Mouse (Mus musculus) hindbrain, embryonic 16.5 days (tissue): ENCODE results near the gene Krt33a. TPM values are rescaled to one million over a fixed set of nuclear protein-coding genes. Genes with fewer than 3 reads are reported as not detected.

Experiments
- ATAC-seq: fragments of 200-750 bp; cut with Nextera tagmentation; 2 replicates; pipeline ENCODE4 v1.8.0; 2017; ENCODE audit warnings: moderate TSS enrichment, moderate library complexity
- H3K27ac ChIP-seq: fragments of 300-500 bp; sonication (generic); 2 replicates; pipeline ENCODE4 v1.5.1; 2014; ENCODE audit warnings: low read depth, mild to moderate bottlenecking, control low read depth, low read length, moderate library complexity
- H3K27me3 ChIP-seq: fragments of 300-500 bp; sonication (generic); replicated peaks from 2 replicates; pipeline ENCODE4 v1.6.1; 2014; ENCODE audit warnings: low read length; ENCODE audit not compliant: control insufficient read depth, insufficient read depth
- H3K36me3 ChIP-seq: fragments of 300-500 bp; sonication (generic); 2 replicates; pipeline ENCODE4 v1.6.1; 2014; ENCODE audit warnings: mild to moderate bottlenecking, low read length, moderate library complexity, mixed read lengths; ENCODE audit not compliant: control insufficient read depth, insufficient read depth
- H3K4me1 ChIP-seq: fragments of 300-500 bp; sonication (generic); 2 replicates; pipeline ENCODE4 v1.6.1; 2014; ENCODE audit warnings: low read depth, low read length; ENCODE audit not compliant: control insufficient read depth, insufficient read depth
- H3K4me2 ChIP-seq: fragments of 300-500 bp; sonication (generic); 2 replicates; pipeline ENCODE4 v1.6.1; 2014; ENCODE audit warnings: mild to moderate bottlenecking, low read length, control low read depth, moderate library complexity
- H3K4me3 ChIP-seq: fragments of 300-500 bp; sonication (generic); 2 replicates; pipeline ENCODE4 v1.5.1; 2014; ENCODE audit warnings: mild to moderate bottlenecking, low read length, control low read depth, moderate library complexity
- H3K9ac ChIP-seq: fragments of 300-500 bp; sonication (generic); 2 replicates; pipeline ENCODE4 v1.6.1; 2014; ENCODE audit warnings: low read depth, mild to moderate bottlenecking, control low read depth, low read length, moderate library complexity
- H3K9me3 ChIP-seq: fragments of 300-500 bp; sonication (generic); 2 replicates; pipeline ENCODE4 v1.6.1; 2014; ENCODE audit warnings: mild to moderate bottlenecking, low read length, moderate library complexity; ENCODE audit not compliant: control insufficient read depth
- WGBS: fragments of 180-500 bp; shearing (Covaris S2); extraction: QIAGEN DNeasy Blood & Tissue Kit; methylation state at CpG from one replicate; pipeline ENCODE4 v1.1.7; 2014; 5-methylcytosine and 5-hydroxymethylcytosine counted together
- polyA plus RNA-seq: library from polyadenylated mRNA; unstranded; fragments of >200 nt; fragmentation: Nextera tagmentation; extraction: Ambion mirVana; gene quantifications from 2 replicates; pipeline ENCODE4 v1.2.1, GENCODE M21; 2015

The Krt33a gene
- not detected in 2 replicates for polyA plus RNA-seq

GRCm38 (mm10) chr11:100016112-100016511 lies at the start of gene Krt33a:
Gene Krt33a (minus strand): TSS chr11:100016212.
- ATAC-seq: no peak
- 85% methylated on average over 4 of the region's 4 CpGs for WGBS
- no peaks in the 10 kb centered on the region for H3K4me1 ChIP-seq
- no peaks in the 10 kb centered on the region for H3K27me3 ChIP-seq
- H3K36me3 ChIP-seq: no peaks in the 10 kb centered on the region
- H3K9me3 ChIP-seq: no peaks in the 10 kb centered on the region
- H3K4me3 ChIP-seq: no peak within 1 kb of the TSS
- H3K27ac ChIP-seq: no peak within 1 kb of the TSS
- no peak within 1 kb of the TSS for H3K9ac ChIP-seq
- no peak within 1 kb of the TSS for H3K4me2 ChIP-seq

DNA sequence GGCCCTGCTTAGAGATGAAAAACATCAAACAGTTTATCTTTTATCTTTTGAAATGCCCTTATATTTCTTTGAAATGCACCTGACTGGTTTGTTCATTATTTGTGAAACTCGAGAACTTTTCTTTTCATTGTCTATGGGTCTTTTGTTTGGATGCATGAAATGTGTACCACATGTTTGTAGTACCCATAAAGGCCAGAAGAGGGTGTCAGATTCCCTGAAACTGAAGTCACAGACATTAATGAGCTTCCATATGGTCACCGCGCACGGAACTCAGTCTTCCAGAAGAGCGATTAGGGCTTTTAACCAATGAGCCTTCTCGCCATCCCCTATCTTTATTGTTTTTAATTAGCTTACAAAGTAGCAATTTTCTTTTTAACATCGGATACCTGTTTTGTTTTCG lies 42.9 kb upstream of the Krt33a start:
- Histone ChIP-seq H3K4me1 (no peaks in the 10 kb centered on the region), H3K36me3 (no peaks in the 10 kb centered on the region), H3K9me3 (no peaks in the 10 kb centered on the region), H3K27ac (no peak overlapping the region), H3K4me2 (no peak overlapping the region), H3K4me3 (no peak overlapping the region), H3K27me3 (no peaks in the 10 kb centered on the region), H3K9ac (no peak overlapping the region)
- 69% methylated on average over 8 of the region's 8 CpGs for WGBS
- no peak for ATAC-seq

GRCm38 (mm10) chr11:100055686-100056655 lies 40.0 kb upstream of the Krt33a start:
- ATAC-seq: no peak
- no peaks in the 10 kb centered on the region for H3K9me3 ChIP-seq
- 79% methylated on average over 9 of the region's 9 CpGs for WGBS

GRCm38 (mm10) chr11:100050451-100050850 lies 34.4 kb upstream of the Krt33a start, which contains the start of gene Krt31:
Gene Krt31 (minus strand): TSS chr11:100050551.
- ATAC-seq: no peak
- Histone ChIP-seq H3K4me3 (no peak within 1 kb of the TSS), H3K4me2 (no peak within 1 kb of the TSS), H3K27me3 (no peaks in the 10 kb centered on the region), H3K9ac (no peak within 1 kb of the TSS), H3K9me3 (no peaks in the 10 kb centered on the region), H3K27ac (no peak within 1 kb of the TSS), H3K36me3 (no peaks in the 10 kb centered on the region), H3K4me1 (no peaks in the 10 kb centered on the region)
- WGBS: 83% methylated on average over 3 of the region's 3 CpGs

More at GRCm38 (mm10) chr11:100055686-100056655, 40.0 kb upstream of the Krt33a start:
- Histone ChIP-seq H3K4me3 (no peak overlapping the region), H3K27ac (no peak overlapping the region), H3K27me3 (no peaks in the 10 kb centered on the region), H3K4me2 (no peak overlapping the region), H3K9ac (no peak overlapping the region), H3K4me1 (no peaks in the 10 kb centered on the region), H3K36me3 (no peaks in the 10 kb centered on the region)

GRCm38 (mm10) chr11:100047193-100047592 lies 31.2 kb upstream of the Krt33a start:
- no peak for ATAC-seq
- WGBS: 87% methylated on average over 2 of the region's 2 CpGs
- no peak overlapping the region for H3K27ac ChIP-seq
- H3K4me3 ChIP-seq: no peak overlapping the region
- no peak overlapping the region for H3K4me2 ChIP-seq
- H3K9me3 ChIP-seq: no peaks in the 10 kb centered on the region
- no peak overlapping the region for H3K9ac ChIP-seq
- no peaks in the 10 kb centered on the region for H3K27me3 ChIP-seq
- no peaks in the 10 kb centered on the region for H3K4me1 ChIP-seq
- H3K36me3 ChIP-seq: no peaks in the 10 kb centered on the region

GRCm38 (mm10) chr11:100046303-100046866 lies 30.4 kb upstream of the Krt33a start:
- Histone ChIP-seq H3K4me3 (no peak overlapping the region), H3K27ac (no peak overlapping the region), H3K27me3 (no peaks in the 10 kb centered on the region), H3K9ac (no peak overlapping the region), H3K4me2 (no peak overlapping the region), H3K36me3 (no peaks in the 10 kb centered on the region), H3K9me3 (no peaks in the 10 kb centered on the region), H3K4me1 (no peaks in the 10 kb centered on the region)
- WGBS: 85% methylated on average over 6 of the region's 6 CpGs
- ATAC-seq: no peak

DNA sequence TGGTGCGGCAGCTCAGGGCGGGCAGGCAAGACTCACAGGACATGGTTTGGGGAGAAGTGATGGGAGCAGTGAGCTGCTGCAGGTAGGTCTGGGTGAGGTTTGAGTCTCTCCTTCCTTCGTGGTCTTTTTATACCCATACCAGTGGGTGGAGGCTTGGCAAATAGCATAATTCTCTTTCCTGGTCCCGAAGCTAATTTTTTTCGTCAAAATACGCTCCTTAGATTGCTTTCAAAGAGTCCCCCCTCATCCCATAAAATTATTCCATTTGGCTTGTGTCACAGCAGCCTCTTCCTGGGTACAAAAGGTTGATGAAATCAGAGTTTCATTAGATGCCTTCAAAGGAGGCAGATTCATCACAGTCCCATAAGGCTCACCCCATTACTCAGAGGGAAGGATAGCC lies 25.4 kb upstream of the Krt33a start, which contains the start of gene Krt34:
TSS of gene Krt34 (minus strand) at position 101 of the 400 bp plus-strand sequence.
- Histone ChIP-seq H3K4me3 (no peak within 1 kb of the TSS), H3K27ac (no peak within 1 kb of the TSS), H3K36me3 (no peaks in the 10 kb centered on the region), H3K9me3 (no peaks in the 10 kb centered on the region), H3K27me3 (no peaks in the 10 kb centered on the region), H3K9ac (no peak within 1 kb of the TSS), H3K4me2 (no peak within 1 kb of the TSS), H3K4me1 (no peaks in the 10 kb centered on the region)
- ATAC-seq: no peak
- 84% methylated on average over 6 of the region's 6 CpGs for WGBS

DNA sequence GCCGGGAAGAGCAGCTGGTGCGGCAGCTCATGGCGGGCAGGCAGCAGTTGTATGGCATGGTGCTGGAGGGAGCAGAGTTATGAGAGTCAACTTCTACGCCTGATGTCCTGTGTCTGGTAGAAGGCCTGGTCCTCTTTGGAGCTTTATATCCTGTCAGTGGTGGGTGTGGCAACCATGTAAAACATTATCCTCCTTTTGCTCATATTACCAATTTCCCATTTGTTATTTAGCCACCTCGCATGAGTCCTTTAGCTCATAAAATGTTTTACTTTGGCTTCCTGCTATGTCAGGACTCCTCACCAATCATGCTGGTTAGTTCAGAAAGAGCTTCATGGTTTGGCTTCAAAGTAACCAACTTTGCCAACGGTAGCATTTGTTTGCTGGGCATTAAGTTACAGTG lies 13.8 kb upstream of the Krt33a start, which contains the start of gene Krt33b:
TSS of gene Krt33b (minus strand) at position 101 of the 400 bp plus-strand sequence.
- Histone ChIP-seq H3K4me2 (no peak within 1 kb of the TSS), H3K27ac (no peak within 1 kb of the TSS), H3K4me3 (no peak within 1 kb of the TSS), H3K4me1 (no peaks in the 10 kb centered on the region), H3K27me3 (no peaks in the 10 kb centered on the region), H3K9ac (no peak within 1 kb of the TSS), H3K36me3 (no peaks in the 10 kb centered on the region), H3K9me3 (no peaks in the 10 kb centered on the region)
- no peak for ATAC-seq
- 89% methylated on average over 6 of the region's 6 CpGs for WGBS

DNA sequence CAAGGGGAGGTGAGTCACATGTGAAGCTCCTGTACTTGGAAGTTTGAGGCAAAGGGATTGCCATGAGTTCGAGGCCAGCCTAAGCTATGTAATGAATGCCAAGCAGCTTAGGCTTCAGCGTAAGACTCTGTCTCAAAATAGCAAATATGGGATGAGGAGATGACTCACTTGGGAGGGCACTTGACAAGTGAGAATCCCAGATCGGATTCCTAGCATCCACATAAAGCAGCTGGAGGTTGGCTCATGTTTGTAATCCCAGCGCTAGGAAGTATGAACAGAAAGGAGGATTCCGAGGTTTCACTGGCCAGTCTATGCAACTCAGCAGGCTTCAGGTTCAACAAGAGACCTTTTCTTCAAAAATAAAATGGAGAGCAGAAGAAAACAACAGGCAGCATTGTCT lies 5.4 kb upstream of the Krt33a start:
- no peaks in the 10 kb centered on the region for H3K9me3 ChIP-seq
- no peaks in the 10 kb centered on the region for H3K4me1 ChIP-seq
- no peak overlapping the region for H3K9ac ChIP-seq
- no peak for ATAC-seq
- no peaks in the 10 kb centered on the region for H3K36me3 ChIP-seq
- 85% methylated on average over 5 of the region's 5 CpGs for WGBS
- H3K27me3 ChIP-seq: no peaks in the 10 kb centered on the region
- no peak overlapping the region for H3K4me2 ChIP-seq
- H3K4me3 ChIP-seq: no peak overlapping the region
- no peak overlapping the region for H3K27ac ChIP-seq
